Mouse (Mus musculus) embryonic facial prominence, embryonic 10.5 days (tissue): Measurements from ENCODE around the gene Inpp4b. TPM values are rescaled to one million over a fixed set of nuclear protein-coding genes. Genes with fewer than 3 reads are reported as not detected.

Experiments used
- DNase-seq: peaks from one replicate; pipeline ENCODE4 v3.0.0-alpha.2; 2017; ENCODE audit warnings: low spot score
- H3K27ac ChIP-seq: fragments of 300-500 bp; sonication (generic); replicated peaks from 2 replicates; pipeline ENCODE4 v1.5.1; 2016; ENCODE audit warnings: mild to moderate bottlenecking
- H3K27me3 ChIP-seq: fragments of 300-500 bp; sonication (generic); replicated peaks from 2 replicates; pipeline ENCODE4 v1.6.1; 2016; ENCODE audit warnings: low read depth, mild to moderate bottlenecking; ENCODE audit not compliant: poor library complexity, severe bottlenecking
- H3K36me3 ChIP-seq: fragments of 300-500 bp; sonication (generic); replicated peaks from 2 replicates; pipeline ENCODE4 v1.6.1; 2016; ENCODE audit warnings: mild to moderate bottlenecking, moderate library complexity
- H3K4me1 ChIP-seq: fragments of 300-500 bp; sonication (generic); 2 replicates; pipeline ENCODE4 v1.6.1; 2016
- H3K4me3 ChIP-seq: fragments of 300-500 bp; sonication (generic); 2 replicates; pipeline ENCODE4 v1.5.1; 2016; ENCODE audit warnings: mild to moderate bottlenecking, moderate library complexity
- H3K9me3 ChIP-seq: fragments of 300-500 bp; sonication (generic); 2 replicates; pipeline ENCODE4 v1.6.1; 2016; ENCODE audit warnings: mild to moderate bottlenecking
- WGBS: fragments of 180-500 bp; shearing (Covaris S2); methylation state at CpG from one replicate; pipeline ENCODE4 v1.1.7; 2016; 5-methylcytosine and 5-hydroxymethylcytosine counted together
- polyA plus RNA-seq: library from polyadenylated mRNA; unstranded; fragments of >200 nt; fragmentation: Nextera tagmentation; extraction: Ambion mirVana; gene quantifications from 2 replicates; pipeline ENCODE4 v1.2.1, GENCODE M21; 2016

The Inpp4b gene
- polyA plus RNA-seq, 1 experiment from 2014 or later = 12.4 TPM

GRCm38 (mm10) chr8:81777704-81778103 is 435.3 kb downstream of the Inpp4b start:
- Histone ChIP-seq H3K4me3 (no peak overlapping the region), H3K36me3 (no peaks in the 10 kb centered on the region)

DNA sequence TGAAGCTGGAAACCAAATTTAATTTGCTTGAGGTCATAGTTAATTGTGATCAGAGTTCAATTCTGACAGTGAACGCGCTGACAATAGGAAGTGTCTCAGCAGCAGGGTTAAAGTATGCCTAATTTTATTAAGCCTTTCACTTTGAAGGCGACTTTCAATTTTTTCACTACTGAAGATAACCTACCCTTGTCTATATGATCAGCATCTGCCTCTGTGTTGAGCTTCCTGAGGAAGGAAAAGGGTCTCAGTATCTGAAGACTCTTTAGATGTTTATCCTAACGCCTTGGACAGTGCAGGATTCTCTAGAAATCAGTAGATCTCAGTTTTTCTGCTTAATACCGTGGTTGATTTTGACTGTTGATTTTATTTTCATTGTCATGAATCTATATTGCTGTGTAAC is 437.1 kb downstream of the Inpp4b start:
- 83% methylated on average over 5 of the region's 5 CpGs for WGBS
- H3K4me1 ChIP-seq = peaks cover 13% of the 10 kb centered on the region
- H3K4me3 ChIP-seq = no peak overlapping the region
- no peaks in the 10 kb centered on the region for H3K36me3 ChIP-seq
- no peak overlapping the region for H3K27ac ChIP-seq
- no peaks in the 10 kb centered on the region for H3K27me3 ChIP-seq
- no peak for DNase-seq
- H3K9me3 ChIP-seq = no peaks in the 10 kb centered on the region

More at GRCm38 (mm10) chr8:81777704-81778103, 435.3 kb downstream of the Inpp4b start:
- 93% methylated on average over 1 of the region's 1 CpGs for WGBS
- no peak overlapping the region for H3K27ac ChIP-seq
- no peaks in the 10 kb centered on the region for H3K9me3 ChIP-seq
- DNase-seq = no peak
- no peaks in the 10 kb centered on the region for H3K27me3 ChIP-seq
- H3K4me1 ChIP-seq = peaks cover 13% of the 10 kb centered on the region

- H3K4me3 ChIP-seq = no peak overlapping the region
- no peak for DNase-seq
- H3K36me3 ChIP-seq = no peaks in the 10 kb centered on the region
- 92% methylated on average over 6 of the region's 6 CpGs for WGBS
- no peaks in the 10 kb centered on the region for H3K27me3 ChIP-seq
- H3K27ac ChIP-seq = no peak overlapping the region
- no peaks in the 10 kb centered on the region for H3K9me3 ChIP-seq
- H3K4me1 ChIP-seq = peaks cover 16% of the 10 kb centered on the region
These were observed 437.8 kb downstream of the Inpp4b start for GRCm38 (mm10) chr8:81780166-81780565.

- Histone ChIP-seq H3K27ac (no peak overlapping the region), H3K4me1 (peaks cover 23% of the 10 kb centered on the region), H3K27me3 (no peaks in the 10 kb centered on the region), H3K9me3 (no peaks in the 10 kb centered on the region), H3K4me3 (no peak overlapping the region), H3K36me3 (no peaks in the 10 kb centered on the region)
- 94% methylated on average over 2 of the region's 2 CpGs for WGBS
- no peak for DNase-seq
These were observed 438.7 kb downstream of the Inpp4b start for GRCm38 (mm10) chr8:81780921-81781675.

DNA sequence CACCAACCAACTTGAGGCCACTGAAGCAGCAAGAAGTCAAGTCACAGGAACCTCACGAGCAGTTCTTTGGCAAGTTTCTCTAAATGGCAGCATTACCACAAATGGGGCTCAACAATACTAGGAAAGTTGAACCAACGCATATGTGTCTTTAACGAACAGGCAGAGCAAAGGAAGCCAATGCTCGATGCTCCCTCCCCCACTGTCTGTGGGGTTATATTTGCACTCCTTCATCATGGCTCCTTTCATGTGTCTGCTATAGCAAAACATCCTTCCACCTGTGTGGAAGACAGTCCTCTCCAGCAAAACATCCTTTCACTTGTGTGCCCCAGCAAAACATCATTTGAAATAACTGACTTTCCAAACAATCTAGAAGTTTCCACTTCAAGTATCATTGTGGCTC is 440.4 kb downstream of the Inpp4b start:
- no peaks in the 10 kb centered on the region for H3K9me3 ChIP-seq
- H3K27me3 ChIP-seq = no peaks in the 10 kb centered on the region
- H3K4me3 ChIP-seq = no peak overlapping the region
- no peaks in the 10 kb centered on the region for H3K36me3 ChIP-seq
- no peak for DNase-seq
- H3K27ac ChIP-seq = no peak overlapping the region
- peaks cover 11% of the 10 kb centered on the region for H3K4me1 ChIP-seq
- 86% methylated on average over 4 of the region's 4 CpGs for WGBS

DNA sequence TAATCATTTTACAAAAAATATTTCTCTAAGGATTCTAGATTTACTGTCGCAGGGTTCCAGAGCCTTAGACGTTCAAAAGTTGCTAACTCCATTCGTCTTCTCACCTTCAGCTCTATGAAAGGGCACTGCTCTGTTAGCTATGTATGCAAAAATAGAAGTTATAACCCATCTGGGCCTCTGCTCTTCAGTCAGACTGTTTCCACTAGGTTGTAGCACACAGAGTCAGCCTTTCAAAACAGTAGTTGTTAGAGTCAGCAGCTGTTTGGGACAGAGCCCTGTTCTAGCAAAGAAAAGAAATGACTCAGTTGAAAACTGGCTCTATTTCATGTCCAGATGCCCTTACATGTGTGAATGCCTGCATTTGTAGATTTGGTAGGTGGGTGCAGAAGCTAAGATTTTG is 442.4 kb downstream of the Inpp4b start:
- Histone ChIP-seq H3K27me3 (no peaks in the 10 kb centered on the region), H3K4me3 (no peak overlapping the region), H3K4me1 (peaks cover 11% of the 10 kb centered on the region), H3K36me3 (no peaks in the 10 kb centered on the region), H3K9me3 (no peaks in the 10 kb centered on the region), H3K27ac (no peak overlapping the region)
- 90% methylated on average over 3 of the region's 3 CpGs for WGBS
- DNase-seq = no peak

DNA sequence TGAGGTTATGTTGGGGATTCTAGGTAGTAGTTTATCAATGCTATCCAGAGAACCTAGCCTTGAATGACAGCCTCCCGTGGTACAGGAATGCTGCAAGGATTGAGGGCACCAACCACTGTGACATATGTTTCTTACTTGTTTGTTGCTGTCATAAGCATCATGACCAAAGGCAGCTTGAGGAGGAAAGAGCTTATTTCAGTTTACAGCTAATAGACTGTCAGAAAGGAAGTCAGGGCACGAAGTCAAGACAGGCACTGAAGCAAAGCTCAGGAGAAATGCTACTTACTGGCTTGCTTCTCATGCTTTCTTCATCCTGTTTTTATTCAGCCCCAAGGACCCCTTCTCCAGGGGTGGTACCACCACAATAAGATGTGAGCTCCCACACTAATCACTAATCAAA is 446.1 kb downstream of the Inpp4b start:
- 64% methylated on average over 2 of the region's 2 CpGs for WGBS
- Histone ChIP-seq H3K4me1 (peaks cover 11% of the 10 kb centered on the region), H3K27ac (no peak overlapping the region), H3K36me3 (no peaks in the 10 kb centered on the region), H3K27me3 (no peaks in the 10 kb centered on the region), H3K4me3 (no peak overlapping the region), H3K9me3 (no peaks in the 10 kb centered on the region)
- DNase-seq = no peak

GRCm38 (mm10) chr8:81792649-81793048 is 450.3 kb downstream of the Inpp4b start:
- 88% methylated on average over 5 of the region's 5 CpGs for WGBS
- Histone ChIP-seq H3K4me3 (no peak overlapping the region), H3K27ac (no peak overlapping the region), H3K36me3 (no peaks in the 10 kb centered on the region), H3K9me3 (no peaks in the 10 kb centered on the region), H3K4me1 (no peaks in the 10 kb centered on the region), H3K27me3 (no peaks in the 10 kb centered on the region)
- no peak for DNase-seq

- WGBS = 83% methylated on average over 1 of the region's 1 CpGs
- H3K27ac ChIP-seq = no peak overlapping the region
- no peak for DNase-seq
- no peaks in the 10 kb centered on the region for H3K27me3 ChIP-seq
- H3K36me3 ChIP-seq = no peaks in the 10 kb centered on the region
- H3K9me3 ChIP-seq = no peaks in the 10 kb centered on the region
- H3K4me1 ChIP-seq = peaks cover under 1% of the 10 kb centered on the region; the same call in 1 of the 2 replicates
- no peak overlapping the region for H3K4me3 ChIP-seq
These were observed 456.1 kb downstream of the Inpp4b start for GRCm38 (mm10) chr8:81798501-81798900.

DNA sequence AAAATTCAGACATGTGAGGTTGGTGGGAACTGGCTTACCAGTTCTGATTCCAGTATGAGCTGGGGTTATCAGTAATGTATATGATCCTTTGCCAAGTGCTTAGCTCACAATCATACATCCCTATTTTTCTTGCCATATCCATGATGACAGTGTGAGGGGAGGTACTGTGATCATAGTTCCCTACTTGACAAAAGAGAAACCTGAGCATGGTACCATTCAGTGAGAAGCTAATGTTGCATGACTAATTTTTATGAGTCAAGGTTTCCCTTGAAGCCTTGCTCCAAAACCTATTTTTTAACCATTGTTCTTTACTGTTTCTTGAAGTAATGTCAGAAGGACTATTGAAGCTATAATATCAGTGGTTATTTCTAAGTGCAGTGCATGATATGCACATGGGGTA is 458.4 kb downstream of the Inpp4b start:
- Histone ChIP-seq H3K4me3 (no peak overlapping the region), H3K9me3 (no peaks in the 10 kb centered on the region), H3K4me1 (peaks cover 3% of the 10 kb centered on the region; the same call in 1 of the 2 replicates), H3K27me3 (no peaks in the 10 kb centered on the region), H3K27ac (no peak overlapping the region), H3K36me3 (no peaks in the 10 kb centered on the region)
- DNase-seq = no peak

DNA sequence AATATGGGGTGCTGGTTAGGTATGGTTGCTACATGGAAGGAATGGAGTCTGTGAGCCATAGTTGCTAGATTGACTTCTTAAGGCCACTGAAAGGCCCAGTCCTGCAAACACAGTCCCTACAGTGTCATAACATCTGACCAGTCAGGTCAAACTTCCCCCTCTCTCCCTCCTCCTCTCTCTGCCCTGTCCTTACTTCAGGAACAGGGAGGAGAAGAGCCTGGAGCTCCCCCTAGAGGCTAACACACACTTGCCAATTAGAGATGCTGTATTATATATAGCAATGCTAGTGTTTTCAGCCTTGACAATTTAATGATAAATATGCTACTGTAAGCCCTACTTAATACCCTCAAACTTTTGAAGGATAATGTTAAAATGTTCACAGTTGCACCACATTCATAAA is 464.4 kb downstream of the Inpp4b start:
- DNase-seq = peak; percentile 77
- H3K4me1 ChIP-seq = peaks cover 14% of the 10 kb centered on the region
- no peak overlapping the region for H3K4me3 ChIP-seq
- H3K36me3 ChIP-seq = no peaks in the 10 kb centered on the region
- H3K9me3 ChIP-seq = no peaks in the 10 kb centered on the region
- H3K27me3 ChIP-seq = no peaks in the 10 kb centered on the region
- no peak overlapping the region for H3K27ac ChIP-seq

- H3K36me3 ChIP-seq = no peaks in the 10 kb centered on the region
- H3K4me1 ChIP-seq = peaks cover 22% of the 10 kb centered on the region
- H3K27me3 ChIP-seq = no peaks in the 10 kb centered on the region
- no peaks in the 10 kb centered on the region for H3K9me3 ChIP-seq
- no peak overlapping the region; the same call in 1 of the 2 replicates for H3K27ac ChIP-seq
- no peak for DNase-seq
- H3K4me3 ChIP-seq = no peak overlapping the region
- 66% methylated on average over 6 of the region's 6 CpGs for WGBS
These were observed 465.2 kb downstream of the Inpp4b start for GRCm38 (mm10) chr8:81807578-81807977.

DNA sequence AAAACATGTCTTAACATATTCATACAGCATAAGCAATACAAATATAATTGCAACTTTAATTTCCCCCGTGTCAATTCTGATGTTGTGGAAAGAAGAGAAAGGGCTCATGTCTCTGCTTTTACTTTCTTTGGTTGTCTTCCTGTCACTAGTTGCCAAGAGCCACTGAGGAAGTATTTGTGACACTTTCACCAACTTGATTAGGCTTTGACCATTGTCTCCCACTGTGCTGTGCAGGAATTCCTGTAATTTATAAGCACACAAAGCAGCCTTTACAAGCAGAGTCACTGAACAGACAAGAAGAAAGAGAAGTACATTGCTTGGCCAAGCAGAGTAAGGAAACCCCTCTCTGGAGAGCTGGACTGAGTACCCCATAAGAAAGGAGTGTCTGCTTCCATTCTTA is 466.1 kb downstream of the Inpp4b start:
- peaks cover 30% of the 10 kb centered on the region for H3K4me1 ChIP-seq
- no peaks in the 10 kb centered on the region for H3K27me3 ChIP-seq
- H3K36me3 ChIP-seq = no peaks in the 10 kb centered on the region
- no peak overlapping the region for H3K4me3 ChIP-seq
- no peak for DNase-seq
- no peak overlapping the region for H3K27ac ChIP-seq
- H3K9me3 ChIP-seq = no peaks in the 10 kb centered on the region
- 87% methylated on average over 1 of the region's 1 CpGs for WGBS
